Mouse (Mus musculus) retina, embryonic 14.5 days (tissue): Measurements from ENCODE around the gene Gm43951.
"Not testable (repeated sequence)": the region's sequence is repeated elsewhere in the genome, so short reads cannot be mapped to it uniquely, and the experiment has no call there.

Experiments
- DNase-seq: peaks from one replicate; pipeline ENCODE4 v3.0.0-alpha.2; 2015; ENCODE audit warnings: low spot score

Gm43951 gene

DNA sequence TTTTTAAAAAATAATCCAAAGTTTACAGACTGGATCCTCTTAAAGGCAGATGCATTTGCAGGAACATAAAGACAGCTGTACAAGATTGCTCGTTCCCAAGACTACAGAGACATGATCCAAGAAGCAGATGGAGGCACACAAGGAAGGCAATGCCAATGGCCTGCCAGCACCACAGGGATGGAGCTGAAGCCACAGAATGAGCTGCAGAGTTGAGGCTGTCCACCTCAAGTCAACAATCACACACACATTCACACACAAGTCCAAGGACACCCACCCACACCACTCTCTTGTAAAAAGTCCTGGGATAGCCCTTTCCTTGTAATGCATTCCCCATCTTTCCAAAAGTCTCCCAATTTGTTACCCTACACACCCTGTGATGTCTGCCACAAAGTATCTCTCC, 3.2 kb downstream of the Gm43951 start:
- DNase-seq, result no peak

DNA sequence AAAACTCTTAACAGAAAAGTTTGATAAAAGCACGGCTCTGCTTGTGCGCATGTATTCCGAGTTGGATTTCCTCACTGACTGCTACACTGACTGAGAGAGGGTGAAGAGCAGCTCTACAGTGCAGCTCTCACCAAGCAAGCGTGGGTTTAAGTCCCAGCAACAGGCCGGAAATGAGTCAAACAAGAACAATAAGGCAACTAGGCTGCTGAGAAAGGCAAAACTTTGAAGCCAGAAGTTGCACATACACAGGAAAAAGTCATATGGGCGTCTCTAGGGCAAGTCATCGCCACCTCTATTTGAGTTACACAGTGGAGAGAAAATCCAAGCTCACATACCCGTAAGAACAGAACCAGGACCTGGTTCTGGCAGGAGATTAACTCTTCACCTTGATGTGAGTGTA, 10.1 kb downstream of the Gm43951 start:
- DNase-seq, result no peak

DNA sequence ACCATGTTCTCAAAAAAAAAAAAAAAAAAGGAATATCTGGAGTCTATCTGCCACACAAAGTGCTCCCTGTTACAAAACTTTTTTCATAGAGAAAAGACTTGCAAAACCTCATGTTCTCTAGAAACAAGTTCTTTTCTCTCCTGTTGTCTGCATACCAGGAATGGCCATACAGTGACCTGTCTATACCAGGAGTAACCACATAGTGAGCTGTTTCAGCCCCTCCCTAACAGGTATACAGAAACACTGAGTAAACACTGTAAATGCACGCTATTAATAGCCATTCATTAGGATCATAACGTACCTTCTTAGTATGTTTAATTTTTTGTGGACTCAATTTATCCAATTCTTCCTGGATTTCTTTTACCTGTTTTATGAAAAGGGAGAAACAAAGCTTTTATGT, 12.4 kb downstream of the Gm43951 start:
- no peak for DNase-seq

DNA sequence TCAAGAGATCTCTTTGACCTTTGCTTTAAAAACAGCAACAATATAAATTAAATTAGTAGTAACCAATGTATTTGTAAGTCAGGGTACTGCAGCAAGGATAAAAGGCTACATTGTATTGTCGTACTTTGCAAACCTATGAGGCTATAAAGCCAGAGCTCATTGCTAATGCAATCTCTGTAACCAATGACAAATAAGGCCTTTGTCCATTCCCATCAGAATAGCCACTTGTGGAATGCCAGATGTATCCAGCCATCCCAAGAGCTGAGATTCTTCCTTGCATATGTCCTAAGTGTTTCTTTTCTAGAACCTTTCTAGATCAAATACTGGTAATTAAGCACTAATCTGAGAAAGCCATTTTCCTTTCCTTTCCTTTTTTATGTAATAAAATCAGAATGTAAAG, 15.8 kb downstream of the Gm43951 start:
- no peak for DNase-seq

DNA sequence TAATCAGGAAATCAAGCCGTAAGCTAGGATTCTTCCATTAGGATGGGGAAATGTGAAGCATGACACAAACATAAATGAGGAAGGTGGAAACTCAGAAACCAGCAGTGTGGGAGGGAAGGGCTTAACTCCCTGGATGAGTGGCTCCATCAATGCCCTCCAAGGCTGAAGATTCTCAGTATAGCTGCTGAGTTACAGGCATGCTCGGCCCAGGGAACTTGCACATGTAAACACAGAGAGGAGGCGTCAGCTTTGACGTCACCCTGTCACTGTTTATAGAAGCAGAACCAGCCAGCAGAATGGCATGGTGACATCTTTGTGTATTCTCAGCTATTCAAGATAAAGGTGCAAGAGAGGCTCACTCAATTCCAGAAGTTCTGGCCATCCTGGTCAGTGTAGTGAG, 22.4 kb downstream of the Gm43951 start:
- DNase-seq, result no peak

GRCm38 (mm10) chr11:72181136-72181535, 25.5 kb downstream of the Gm43951 start:
- DNase-seq, result no peak

DNA sequence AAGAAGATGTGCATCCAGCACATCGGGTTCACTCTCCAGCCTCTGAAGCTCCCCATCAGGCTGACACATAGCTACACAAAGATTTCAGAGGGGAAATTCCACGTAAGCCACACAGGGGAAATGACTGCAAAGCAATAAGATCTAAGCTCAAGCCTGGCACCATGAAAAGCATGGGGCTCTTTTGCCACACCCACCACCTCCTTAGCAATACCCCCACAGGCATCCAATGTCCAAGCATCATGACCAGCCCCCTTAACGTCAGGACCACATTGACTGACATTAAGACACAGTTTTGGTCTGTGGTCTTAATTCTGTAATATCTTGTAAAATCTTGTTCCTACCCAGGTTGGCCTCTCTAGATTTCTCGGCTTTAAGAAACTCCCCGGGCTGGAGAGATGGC, 26.1 kb downstream of the Gm43951 start:
- DNase-seq, result no peak

DNA sequence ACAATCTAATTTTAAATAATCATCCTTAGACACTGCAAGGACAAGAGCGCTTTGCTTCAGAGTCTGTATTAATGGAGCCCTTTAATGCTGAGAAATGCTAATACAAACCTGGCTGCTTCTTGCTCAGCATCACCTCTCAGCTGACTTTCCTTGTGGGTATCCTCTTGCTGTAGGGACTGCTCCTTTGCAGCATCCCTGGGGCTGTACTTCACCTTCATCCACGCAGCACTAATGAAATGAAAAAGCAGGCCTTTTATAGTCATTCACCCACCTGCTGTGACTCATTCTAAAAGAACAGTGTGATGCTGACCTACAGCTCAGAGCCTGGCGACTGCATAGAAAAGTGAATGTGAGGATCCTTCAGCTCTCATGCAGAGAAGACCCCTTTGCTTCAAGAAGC, 30.1 kb downstream of the Gm43951 start:
- peak; percentile 74 for DNase-seq

GRCm38 (mm10) chr11:72175966-72176365, 30.7 kb downstream of the Gm43951 start:
- no peak for DNase-seq

- DNase-seq, result no peak
Measured at GRCm38 (mm10) chr11:72174721-72175120, 31.9 kb downstream of the Gm43951 start.

DNA sequence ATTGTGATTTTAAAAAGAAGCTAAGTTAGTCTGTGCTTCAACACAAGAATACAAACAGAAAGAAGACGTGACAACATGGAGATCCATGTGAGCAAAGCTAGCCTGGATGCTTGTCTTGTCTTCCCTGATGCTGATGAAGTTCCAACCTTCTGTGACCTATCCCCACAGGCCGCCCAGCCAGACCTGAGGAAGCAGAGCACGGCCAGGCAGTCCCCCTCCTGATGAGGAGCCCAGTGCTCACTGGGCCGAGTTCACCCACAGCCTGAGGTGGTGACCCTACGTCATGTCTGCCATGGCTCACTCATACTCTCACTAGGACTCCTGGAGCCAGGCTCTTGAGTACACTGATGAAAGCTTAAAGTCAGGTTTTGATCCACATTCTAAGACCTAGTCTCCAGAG, 33.1 kb downstream of the Gm43951 start:
- DNase-seq, result no peak

DNA sequence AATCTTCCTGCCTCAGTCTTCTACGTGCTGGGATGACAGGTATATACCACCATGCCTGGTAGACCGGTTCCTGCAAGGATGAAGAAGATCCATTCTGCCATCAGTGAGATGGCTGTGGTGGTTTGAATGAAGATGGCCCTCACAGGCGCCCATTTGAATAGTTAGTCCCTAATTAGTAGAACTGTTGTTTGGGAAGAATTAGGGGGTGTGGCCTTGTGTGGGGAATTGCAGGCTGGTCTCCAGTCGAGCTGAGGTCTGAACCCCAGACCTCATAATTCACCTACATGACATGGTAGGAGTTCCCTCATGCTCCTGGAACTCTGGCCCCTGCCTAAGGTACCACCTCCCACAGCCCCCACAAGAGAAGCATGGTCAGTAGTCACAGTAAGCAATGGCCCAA, 34.7 kb downstream of the Gm43951 start:
- DNase-seq, result not testable (repeated sequence)

GRCm38 (mm10) chr11:72169871-72170270, 36.8 kb downstream of the Gm43951 start:
- DNase-seq, result no peak

DNA sequence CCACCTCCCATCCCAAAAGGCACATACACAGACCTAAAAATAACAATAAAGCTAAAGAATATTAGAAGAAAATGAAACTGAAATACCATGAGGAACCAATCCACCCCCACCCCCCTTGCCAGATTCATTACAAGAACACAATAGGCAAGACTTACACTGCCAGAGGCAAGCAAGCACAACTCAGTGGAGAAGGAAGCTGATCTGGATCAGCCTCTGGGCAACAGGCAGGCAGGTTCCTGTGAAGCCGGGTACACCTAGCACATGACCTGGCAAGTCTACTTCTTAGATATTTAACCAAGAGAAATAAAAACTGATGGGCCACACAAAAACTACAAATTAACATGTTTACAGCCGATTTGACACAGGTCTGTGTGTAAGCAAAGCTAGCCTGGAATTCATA, 43.4 kb downstream of the Gm43951 start:
- no peak for DNase-seq

GRCm38 (mm10) chr11:72156624-72157023, 50.0 kb downstream of the Gm43951 start:
- no peak for DNase-seq

DNA sequence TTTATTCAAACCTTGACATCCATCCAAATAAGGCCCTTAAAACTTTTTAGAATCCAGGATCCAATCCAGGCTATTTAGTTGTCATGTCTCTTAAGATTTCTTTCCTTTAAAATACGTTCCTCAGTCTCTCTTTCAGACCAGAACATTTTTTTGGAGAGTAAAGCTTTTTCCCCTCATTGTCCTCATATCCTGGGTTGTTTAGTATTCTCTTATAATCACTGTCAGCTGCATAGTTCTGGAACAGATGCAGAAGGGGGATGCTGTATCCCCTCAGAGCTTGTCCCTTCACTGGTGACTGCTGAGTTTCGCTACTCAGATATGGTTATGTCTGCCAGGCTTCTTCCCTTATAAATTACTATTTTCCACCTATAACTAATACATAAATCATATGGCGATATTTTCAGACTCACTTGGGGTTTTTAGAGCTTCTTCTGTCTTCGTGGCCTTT, 50.6 kb downstream of the Gm43951 start:
- DNase-seq, result no peak

GRCm38 (mm10) chr11:72155186-72155980, 51.3 kb downstream of the Gm43951 start:
- DNase-seq, result no peak
